Mouse (Mus musculus) MEL (cell line): ENCODE data around the gene Plxnc1. TPM values are rescaled to one million over a fixed set of nuclear protein-coding genes. Genes with fewer than 3 reads are reported as not detected.

Experiments used
- DNase-seq: peaks from one replicate; pipeline ENCODE4 v3.0.0; 2011; ENCODE audit warnings: low read depth, low spot score
- H3K27ac ChIP-seq: 2 replicates; pipeline ENCODE4 v1.5.1; 2012; ENCODE audit warnings: low read depth, mild to moderate bottlenecking, control low read depth, low read length, moderate library complexity; ENCODE audit not compliant: control insufficient read depth
- H3K27me3 ChIP-seq, 2 experiments: fragments of 150-350 bp in 1 of 2; sonication (generic) in 1 of 2; 2 replicates each; pipeline ENCODE4 v1.6.1; 2012; ENCODE audit warnings: low read length in 2 of 2, mild to moderate bottlenecking in 2 of 2, improper control_type of control experiment in 1 of 2, moderate library complexity in 1 of 2; ENCODE audit not compliant: insufficient read depth in 2 of 2, control insufficient read depth in 1 of 2
- H3K36me3 ChIP-seq, 2 experiments: 2 replicates each; pipeline ENCODE4 v1.6.1; 2012 to 2014; ENCODE audit warnings: low read length in 2 of 2, improper control_type of control experiment in 1 of 2, inconsistent platforms in 1 of 2, mild to moderate bottlenecking in 1 of 2; ENCODE audit not compliant: insufficient read depth in 2 of 2, control insufficient read depth in 1 of 2
- H3K4me1 ChIP-seq, 2 experiments: fragments of 150-350 bp in 1 of 2; sonication (generic) in 1 of 2; 2 replicates each; pipeline ENCODE4 v1.6.1; 2012; ENCODE audit warnings: low read length in 2 of 2, improper control_type of control experiment in 1 of 2, mild to moderate bottlenecking in 1 of 2; ENCODE audit not compliant: insufficient read depth in 2 of 2, control insufficient read depth in 1 of 2
- H3K4me3 ChIP-seq, 2 experiments: fragments of 150-350 bp in 1 of 2; sonication (generic) in 1 of 2; 2 replicates each; pipeline ENCODE4 v1.5.1; 2012; ENCODE audit warnings: low read depth in 2 of 2, low read length in 2 of 2, mild to moderate bottlenecking in 2 of 2, moderate library complexity in 2 of 2, control low read depth in 1 of 2, improper control_type of control experiment in 1 of 2; ENCODE audit not compliant: control insufficient read depth in 1 of 2, insufficient read depth in 1 of 2
- H3K79me2 ChIP-seq: 2 replicates; pipeline ENCODE4 v1.6.1; 2012; ENCODE audit warnings: mild to moderate bottlenecking, low read length, moderate library complexity; ENCODE audit not compliant: control insufficient read depth, poor library complexity, insufficient read depth
- H3K9ac ChIP-seq: 2 replicates; pipeline ENCODE4 v1.6.1; 2012; ENCODE audit warnings: low read depth, mild to moderate bottlenecking, control low read depth, low read length, moderate library complexity; ENCODE audit not compliant: control insufficient read depth, poor library complexity, severe bottlenecking
- H3K9me3 ChIP-seq: fragments of 150-350 bp; sonication (generic); replicated peaks from 2 replicates; pipeline ENCODE4 v1.6.1; 2012; ENCODE audit warnings: mild to moderate bottlenecking, low read length, improper control_type of control experiment, moderate library complexity; ENCODE audit not compliant: insufficient read depth
- BHLHE40 ChIP-seq: IDR thresholded peaks from 2 replicates; pipeline ENCODE4 v1.6.1; 2012; ENCODE audit warnings: low read depth, mild to moderate bottlenecking, inconsistent platforms, low read length, improper control_type of control experiment, borderline replicate concordance
- CTCF ChIP-seq, 3 experiments: IDR thresholded peaks in 2 of 3; conservative IDR thresholded peaks in 1 of 3; 2 replicates each; pipeline ENCODE4 v1.5.1; 2011 to 2012; ENCODE audit warnings: low read length in 3 of 3, low read depth in 2 of 3, mild to moderate bottlenecking in 2 of 3, improper control_type of control experiment in 1 of 3, inconsistent platforms in 1 of 3, mixed read lengths in 1 of 3, moderate library complexity in 1 of 3; ENCODE audit not compliant: control insufficient read depth in 1 of 3, insufficient read depth in 1 of 3, poor library complexity in 1 of 3, severe bottlenecking in 1 of 3
- E2F4 ChIP-seq: IDR thresholded peaks from 2 replicates; pipeline ENCODE4 v1.6.1; 2011; ENCODE audit warnings: low read depth, low read length, improper control_type of control experiment, borderline replicate concordance
- EP300 ChIP-seq, 2 experiments: IDR thresholded peaks; 2 replicates each; pipeline ENCODE4 v1.6.1; 2011; ENCODE audit warnings: improper control_type of control experiment in 2 of 2, low read length in 2 of 2, low read depth in 1 of 2, mild to moderate bottlenecking in 1 of 2
- ETS1 ChIP-seq: IDR thresholded peaks from 2 replicates; pipeline ENCODE4 v1.6.1; 2012; ENCODE audit warnings: low read depth, mild to moderate bottlenecking, inconsistent platforms, low read length, improper control_type of control experiment, moderate library complexity
- GABPA ChIP-seq: IDR thresholded peaks from 2 replicates; pipeline ENCODE4 v1.6.1; 2012; ENCODE audit warnings: low read depth, mild to moderate bottlenecking, inconsistent platforms, low read length, improper control_type of control experiment, moderate library complexity
- HCFC1 ChIP-seq: IDR thresholded peaks from 2 replicates; pipeline ENCODE4 v1.6.1; 2012; ENCODE audit warnings: low read depth, mild to moderate bottlenecking, inconsistent platforms, low read length, improper control_type of control experiment, moderate library complexity
- MEF2A ChIP-seq: IDR thresholded peaks from 2 replicates; pipeline ENCODE4 v1.6.1; 2014; ENCODE audit warnings: low read depth, mild to moderate bottlenecking, inconsistent platforms, low read length, improper control_type of control experiment; ENCODE audit not compliant: poor library complexity, insufficient replicate concordance, severe bottlenecking; ENCODE audit errors: extremely low read depth
- MXI1 ChIP-seq: IDR thresholded peaks from 2 replicates; pipeline ENCODE4 v1.6.1; 2011; ENCODE audit warnings: mild to moderate bottlenecking, low read depth, low read length, improper control_type of control experiment
- MYC ChIP-seq: IDR thresholded peaks from 2 replicates; pipeline ENCODE4 v1.6.1; 2011; ENCODE audit warnings: low read depth, mild to moderate bottlenecking, low read length, improper control_type of control experiment, moderate library complexity
- NELFE ChIP-seq: IDR thresholded peaks from 2 replicates; pipeline ENCODE4 v1.6.1; 2011; ENCODE audit warnings: low read depth, low read length, improper control_type of control experiment
- POLR2A ChIP-seq, 2 experiments: IDR thresholded peaks; 2 replicates each; pipeline ENCODE4 v1.6.1; 2011 to 2012; ENCODE audit warnings: low read length in 2 of 2, mild to moderate bottlenecking in 2 of 2, control low read depth in 1 of 2, improper control_type of control experiment in 1 of 2, low read depth in 1 of 2, moderate library complexity in 1 of 2; ENCODE audit not compliant: control insufficient read depth in 1 of 2, insufficient read depth in 1 of 2, poor library complexity in 1 of 2
- POLR2AphosphoS5 ChIP-seq: IDR thresholded peaks from 2 replicates; pipeline ENCODE4 v1.6.1; 2012; ENCODE audit warnings: low read depth, borderline replicate concordance, mild to moderate bottlenecking, inconsistent platforms, low read length, moderate library complexity, mixed read lengths
- TBP ChIP-seq: IDR thresholded peaks from 2 replicates; pipeline ENCODE4 v1.8.0; 2011; ENCODE audit warnings: low read depth, low read length, improper control_type of control experiment
- TCF12 ChIP-seq: IDR thresholded peaks from 2 replicates; pipeline ENCODE4 v1.6.1; 2014; ENCODE audit warnings: low read depth, mild to moderate bottlenecking, inconsistent platforms, low read length, improper control_type of control experiment, moderate library complexity
- UBTF ChIP-seq: IDR thresholded peaks from 2 replicates; pipeline ENCODE4 v1.6.1; 2012; ENCODE audit warnings: low read depth, mild to moderate bottlenecking, inconsistent platforms, low read length, improper control_type of control experiment, moderate library complexity, borderline replicate concordance; ENCODE audit not compliant: insufficient read depth
- USF1 ChIP-seq: IDR thresholded peaks from 2 replicates; pipeline ENCODE4 v1.6.1; 2014; ENCODE audit warnings: low read depth, mild to moderate bottlenecking, inconsistent platforms, low read length, improper control_type of control experiment, moderate library complexity
- ZC3H11A ChIP-seq: IDR thresholded peaks from 2 replicates; pipeline ENCODE4 v1.6.1; 2012; ENCODE audit warnings: low read depth, mild to moderate bottlenecking, inconsistent platforms, low read length, improper control_type of control experiment
- ZKSCAN1 ChIP-seq: IDR thresholded peaks from 2 replicates; pipeline ENCODE4 v1.6.1; 2012; ENCODE audit warnings: low read depth, mild to moderate bottlenecking, inconsistent platforms, low read length, improper control_type of control experiment, moderate library complexity
- ZNF384 ChIP-seq: IDR thresholded peaks from 2 replicates; pipeline ENCODE4 v1.6.1; 2012; ENCODE audit warnings: low read depth, mild to moderate bottlenecking, inconsistent platforms, low read length, improper control_type of control experiment
- polyA plus RNA-seq, 2 experiments: library from polyadenylated mRNA; stranded (reverse) in 1 of 2; unstranded in 1 of 2; fragments of >175 nt in 1 of 2; fragments of >200 nt in 1 of 2; gene quantifications; 2 replicates each; pipeline versions ENCODE4 v1.2.1 to v1.2.4; 2012; ENCODE audit warnings: low replicate concordance in 2 of 2, low read depth in 1 of 2; ENCODE audit not compliant: insufficient read length in 2 of 2, insufficient read depth in 1 of 2, missing spikeins in 1 of 2
- total RNA-seq: library from RNA; depleted of rRNA; stranded (reverse); fragments of 300-350 nt; gene quantifications from 2 replicates; pipeline ENCODE4 v1.2.3, GENCODE M21; 2012

Plxnc1 gene
- total and polyA plus RNA-seq, 3 experiments, result 15.1 to 30.1 TPM; not detected in 1

DNA sequence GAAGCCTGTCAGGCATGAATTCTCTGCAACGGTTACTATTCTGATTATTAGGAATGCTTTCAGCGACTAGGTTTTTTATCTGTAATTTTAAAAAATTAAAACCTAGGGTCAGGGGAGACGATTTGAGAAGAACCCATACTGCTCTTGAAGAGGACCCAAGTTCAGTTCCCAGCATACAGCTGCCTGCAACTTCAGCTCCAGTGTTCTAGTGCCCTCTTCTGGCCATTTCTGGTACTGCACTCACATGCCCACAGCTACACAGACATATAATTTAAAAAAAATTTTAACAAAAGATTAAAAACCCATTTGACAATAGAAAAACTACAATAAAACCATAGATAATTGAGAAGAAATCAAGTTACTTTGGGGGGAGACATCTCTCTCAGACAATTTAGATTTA, 20.5 kb upstream of the Plxnc1 start (continued):
- TF ChIP-seq TBP (no peak), POLR2AphosphoS5 (no peak), MYC (no peak), BHLHE40 (no peak), ZKSCAN1 (no peak), HCFC1 (peak; percentile 34; the same call in 1 of the 2 replicates), UBTF (no peak)

DNA sequence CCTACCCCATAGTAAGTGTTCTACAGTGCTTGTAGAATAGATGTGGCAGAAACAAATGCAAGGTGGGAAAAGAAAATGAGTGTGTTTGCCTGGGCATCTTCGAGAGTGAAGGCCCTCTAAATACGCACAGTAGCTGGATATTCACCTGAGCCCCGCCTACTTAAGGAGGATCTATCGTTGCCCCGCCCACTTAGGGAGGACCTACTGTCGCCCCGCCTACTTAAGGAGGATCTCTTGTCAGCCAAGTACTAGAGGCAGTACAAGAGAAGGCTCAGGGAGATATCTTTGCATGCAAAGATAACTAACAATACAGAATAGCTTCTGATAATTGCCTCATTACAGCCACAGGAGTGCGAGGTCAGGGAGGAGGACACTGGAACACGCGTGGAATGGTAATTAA, 17.4 kb upstream of the Plxnc1 start:
- Histone ChIP-seq H3K36me3 (peaks cover 0 to 18% of the 10 kb centered on the region in 2 experiments; a peak in 2 of 4 replicates), H3K4me1 (peaks cover 2 to 32% of the 10 kb centered on the region in 2 experiments), H3K27me3 (no peaks in the 10 kb centered on the region), H3K4me3 (peak overlapping the region in 1 of 2 experiments; percentile 8; a peak in 1 of 4 replicates), H3K79me2 (no peaks in the 10 kb centered on the region), H3K27ac (no peak overlapping the region), H3K9ac (no peak overlapping the region; the same call in 1 of the 2 replicates), H3K9me3 (no peaks in the 10 kb centered on the region)
- DNase-seq, result peak; percentile 88
- no peak for TF ChIP-seq NELFE
- 0 out of 2 replicates have a peak, but pooled peaks have one; percentile 28 for TF ChIP-seq TCF12
- no peak for TF ChIP-seq HCFC1
- no peak for TF ChIP-seq ZNF384
- TF ChIP-seq USF1, result no peak
- peak; percentile 59 for TF ChIP-seq TBP
- no peak for TF ChIP-seq GABPA
- no peak for TF ChIP-seq POLR2A (IDR thresholded peaks at IDR 0.05; ENCODE audit: control insufficient read depth in 1 of 2, insufficient read depth in 1 of 2, low read depth in 1 of 2, low read length in 2 of 2, poor library complexity in 1 of 2)
- no peak for TF ChIP-seq MEF2A
- no peak for TF ChIP-seq CTCF (IDR thresholded peaks at IDR 0.05 in 2 of 3, conservative IDR thresholded peaks at IDR 0.05 in 1 of 3; ENCODE audit: control insufficient read depth in 1 of 3, insufficient read depth in 1 of 3, low read depth in 2 of 3, low read length in 3 of 3, poor library complexity in 1 of 3, severe bottlenecking in 1 of 3)
- TF ChIP-seq MXI1, result no peak
- TF ChIP-seq ZC3H11A, result no peak
- no peak for TF ChIP-seq ETS1
- TF ChIP-seq E2F4, result no peak
- peak in 1 of 2 experiments; percentile 46; a peak in 2 of 4 replicates for TF ChIP-seq EP300 (IDR thresholded peaks at IDR 0.05; ENCODE audit: low read depth in 1 of 2, low read length in 2 of 2)
